Mouse (Mus musculus) intestine, embryonic 16.5 days (tissue): ENCODE data around the gene Parp8. TPM values are rescaled to one million over a fixed set of nuclear protein-coding genes. Genes with fewer than 3 reads are reported as not detected.

Source experiments
- ATAC-seq: fragments of 200-750 bp; cut with Nextera tagmentation; 2 replicates; pipeline ENCODE4 v1.8.0; 2017; ENCODE audit warnings: moderate TSS enrichment, moderate library complexity
- H3K27ac ChIP-seq: fragments of 300-500 bp; sonication (generic); 2 replicates; pipeline ENCODE4 v1.5.1; 2014; ENCODE audit warnings: mild to moderate bottlenecking, low read length
- H3K27me3 ChIP-seq: fragments of 300-500 bp; sonication (generic); replicated peaks from 2 replicates; pipeline ENCODE4 v1.6.1; 2014; ENCODE audit warnings: low read length, control low read depth, mixed read lengths; ENCODE audit not compliant: control insufficient read depth, insufficient read depth
- H3K36me3 ChIP-seq: fragments of 300-500 bp; sonication (generic); 2 replicates; pipeline ENCODE4 v1.6.1; 2014; ENCODE audit warnings: low read length, control low read depth; ENCODE audit not compliant: control insufficient read depth, insufficient read depth
- H3K4me1 ChIP-seq: fragments of 300-500 bp; sonication (generic); 2 replicates; pipeline ENCODE4 v1.6.1; 2014; ENCODE audit warnings: low read length, control low read depth, mixed read lengths; ENCODE audit not compliant: control insufficient read depth, insufficient read depth
- H3K4me2 ChIP-seq: fragments of 300-500 bp; sonication (generic); 2 replicates; pipeline ENCODE4 v1.6.1; 2014; ENCODE audit warnings: low read depth, low read length, control low read depth
- H3K4me3 ChIP-seq: fragments of 300-500 bp; sonication (generic); 2 replicates; pipeline ENCODE4 v1.5.1; 2014; ENCODE audit warnings: mild to moderate bottlenecking, low read length
- H3K9ac ChIP-seq: fragments of 300-500 bp; sonication (generic); 2 replicates; pipeline ENCODE4 v1.6.1; 2014; ENCODE audit warnings: low read depth, low read length
- H3K9me3 ChIP-seq: fragments of 300-500 bp; sonication (generic); 2 replicates; pipeline ENCODE4 v1.6.1; 2016; ENCODE audit warnings: low read length, control low read depth; ENCODE audit not compliant: control insufficient read depth
- WGBS: fragments of 180-500 bp; shearing (Covaris S2); extraction: QIAGEN DNeasy Blood & Tissue Kit; methylation state at CpG from one replicate; pipeline ENCODE4 v1.1.7; 2014; 5-methylcytosine and 5-hydroxymethylcytosine counted together
- polyA plus RNA-seq: library from polyadenylated mRNA; unstranded; fragments of >200 nt; fragmentation: Nextera tagmentation; extraction: Ambion mirVana; gene quantifications from 2 replicates; pipeline ENCODE4 v1.2.1, GENCODE M21; 2015

Gene Parp8
- polyA plus RNA-seq, 1 experiment from 2014 or later: 6.3 TPM

- H3K27ac ChIP-seq: no peak overlapping the region
- H3K27me3 ChIP-seq: no peaks in the 10 kb centered on the region
- 44% methylated on average over 4 of the region's 4 CpGs for WGBS
- no peaks in the 10 kb centered on the region for H3K4me1 ChIP-seq
- no peaks in the 10 kb centered on the region; the same call in 1 of the 2 replicates for H3K9me3 ChIP-seq
- ATAC-seq: no peak
- no peak overlapping the region for H3K4me3 ChIP-seq
- H3K4me2 ChIP-seq: no peak overlapping the region
- H3K36me3 ChIP-seq: no peaks in the 10 kb centered on the region
- H3K9ac ChIP-seq: no peak overlapping the region
These were observed 18.7 kb downstream of the Parp8 start for GRCm38 (mm10) chr13:117006638-117007037.

- H3K36me3 ChIP-seq: no peaks in the 10 kb centered on the region
- no peak overlapping the region for H3K4me3 ChIP-seq
- ATAC-seq: no peak
- H3K27ac ChIP-seq: no peak overlapping the region
- no peak overlapping the region for H3K9ac ChIP-seq
- no peak overlapping the region for H3K4me2 ChIP-seq
- 76% methylated on average over 3 of the region's 3 CpGs for WGBS
- no peaks in the 10 kb centered on the region for H3K4me1 ChIP-seq
- H3K27me3 ChIP-seq: no peaks in the 10 kb centered on the region
- H3K9me3 ChIP-seq: no peaks in the 10 kb centered on the region
These were observed 24.8 kb downstream of the Parp8 start for GRCm38 (mm10) chr13:117000493-117000892.

DNA sequence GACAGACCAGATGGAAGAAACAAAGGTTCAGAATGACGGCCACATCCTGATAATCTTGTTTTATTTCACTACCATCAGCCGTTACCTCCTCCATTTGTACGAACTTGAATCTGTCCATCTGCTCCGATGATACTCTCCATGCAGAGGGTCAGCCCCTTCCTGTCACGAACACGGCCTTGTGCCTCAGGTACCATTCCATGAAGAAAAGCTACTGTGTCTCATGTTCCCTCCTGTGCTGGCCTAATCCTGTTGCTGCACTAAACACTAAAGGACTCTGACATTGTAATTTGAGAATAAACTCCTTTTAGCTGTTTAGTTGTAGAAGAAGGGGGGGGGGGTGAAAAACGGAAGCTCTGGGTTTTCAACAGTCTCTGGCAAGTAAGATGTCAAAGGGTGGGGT is 33.8 kb downstream of the Parp8 start:
- ATAC-seq: no peak
- no peak overlapping the region for H3K9ac ChIP-seq

DNA sequence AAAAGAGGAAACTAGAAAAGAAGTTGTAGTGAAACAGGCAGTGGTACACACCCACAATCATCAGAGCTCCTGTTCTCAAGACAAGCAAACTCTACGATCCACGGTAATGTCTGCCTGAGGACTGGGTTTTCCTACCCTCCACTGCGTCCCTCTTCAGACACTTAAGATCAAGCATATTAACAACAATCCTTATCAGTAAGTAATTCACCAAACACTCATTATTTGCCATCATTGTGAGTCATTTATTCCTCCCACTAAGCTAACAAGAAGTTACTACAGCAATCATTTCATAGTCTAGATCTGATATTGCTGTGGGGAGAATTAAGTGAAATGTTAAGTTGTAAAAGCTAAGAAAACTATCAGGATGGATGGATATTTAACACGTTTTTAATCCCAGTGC is 35.0 kb downstream of the Parp8 start:
- Histone ChIP-seq H3K9me3 (no peaks in the 10 kb centered on the region), H3K36me3 (no peaks in the 10 kb centered on the region), H3K4me1 (no peaks in the 10 kb centered on the region), H3K4me3 (no peak overlapping the region), H3K4me2 (no peak overlapping the region), H3K27me3 (no peaks in the 10 kb centered on the region), H3K9ac (no peak overlapping the region), H3K27ac (no peak overlapping the region)
- no peak for ATAC-seq
- 66% methylated on average over 4 of the region's 4 CpGs for WGBS

More for the DNA sequence above, 33.8 kb downstream of the Parp8 start:
- whole genome bisulfite sequencing: 75% methylated on average over 7 of the region's 7 CpGs
- Histone ChIP-seq H3K4me2 (no peak overlapping the region), H3K4me3 (no peak overlapping the region), H3K27ac (no peak overlapping the region), H3K4me1 (no peaks in the 10 kb centered on the region), H3K9me3 (no peaks in the 10 kb centered on the region), H3K36me3 (no peaks in the 10 kb centered on the region), H3K27me3 (no peaks in the 10 kb centered on the region)

GRCm38 (mm10) chr13:116988706-116989105 is 36.6 kb downstream of the Parp8 start:
- Histone ChIP-seq H3K4me1 (no peaks in the 10 kb centered on the region), H3K9ac (no peak overlapping the region), H3K36me3 (no peaks in the 10 kb centered on the region), H3K27ac (no peak overlapping the region), H3K4me2 (no peak overlapping the region), H3K9me3 (no peaks in the 10 kb centered on the region), H3K4me3 (no peak overlapping the region), H3K27me3 (no peaks in the 10 kb centered on the region)
- ATAC-seq: no peak
- WGBS: 71% methylated on average over 2 of the region's 2 CpGs

DNA sequence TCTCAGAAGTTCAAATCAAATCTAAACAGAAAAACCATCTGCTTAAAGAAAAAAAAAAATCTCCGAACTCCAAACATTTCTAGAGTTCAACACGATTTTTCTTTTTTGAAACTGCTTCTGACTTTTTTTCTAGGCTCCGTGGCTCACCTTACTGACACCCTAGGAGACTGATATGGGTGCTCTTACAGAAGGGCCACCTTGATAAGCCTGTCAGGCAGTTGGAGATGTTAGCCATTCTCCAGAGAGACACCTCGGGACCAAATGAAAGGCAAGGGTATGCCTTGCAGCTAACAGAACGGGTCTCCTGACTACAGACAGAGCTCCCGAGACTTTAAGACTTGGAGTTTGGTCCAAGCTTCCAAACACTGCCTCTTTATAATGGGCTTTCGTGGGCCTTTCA is 37.1 kb downstream of the Parp8 start:
- Histone ChIP-seq H3K4me1 (no peaks in the 10 kb centered on the region), H3K36me3 (no peaks in the 10 kb centered on the region), H3K9me3 (no peaks in the 10 kb centered on the region), H3K4me3 (no peak overlapping the region), H3K9ac (no peak overlapping the region), H3K27ac (no peak overlapping the region), H3K27me3 (no peaks in the 10 kb centered on the region), H3K4me2 (no peak overlapping the region)
- 63% methylated on average over 7 of the region's 7 CpGs for WGBS
- ATAC-seq: no peak

- Histone ChIP-seq H3K27me3 (no peaks in the 10 kb centered on the region), H3K9me3 (no peaks in the 10 kb centered on the region), H3K4me1 (no peaks in the 10 kb centered on the region), H3K4me2 (no peak overlapping the region), H3K4me3 (no peak overlapping the region), H3K36me3 (no peaks in the 10 kb centered on the region), H3K9ac (no peak overlapping the region), H3K27ac (no peak overlapping the region)
- ATAC-seq: no peak
- WGBS: 66% methylated on average over 3 of the region's 3 CpGs
These were observed 38.1 kb downstream of the Parp8 start for GRCm38 (mm10) chr13:116987284-116987683.

DNA sequence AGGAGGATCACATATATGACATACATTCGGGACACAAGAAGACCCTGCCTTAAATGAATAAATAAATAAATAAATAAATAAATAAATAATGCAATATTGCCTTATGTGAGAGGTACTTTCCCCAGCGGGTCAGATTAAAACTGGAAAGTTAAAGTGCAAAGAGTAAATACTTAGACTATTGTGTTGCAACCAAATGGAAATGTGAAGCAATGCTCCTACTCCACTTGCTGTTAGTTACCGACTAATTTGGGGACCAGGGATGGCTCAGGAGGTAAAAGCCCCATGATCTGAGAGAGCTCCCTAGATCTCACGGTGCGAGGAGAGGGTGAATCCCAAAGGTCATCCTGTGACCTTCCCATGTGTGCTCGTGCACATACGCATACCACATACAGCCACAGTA is 38.7 kb downstream of the Parp8 start:
- Histone ChIP-seq H3K9ac (no peak overlapping the region), H3K4me3 (no peak overlapping the region), H3K27me3 (no peaks in the 10 kb centered on the region), H3K4me1 (no peaks in the 10 kb centered on the region), H3K27ac (no peak overlapping the region), H3K36me3 (no peaks in the 10 kb centered on the region), H3K4me2 (no peak overlapping the region), H3K9me3 (no peaks in the 10 kb centered on the region)
- 91% methylated on average over 7 of the region's 7 CpGs for WGBS
- no peak for ATAC-seq

DNA sequence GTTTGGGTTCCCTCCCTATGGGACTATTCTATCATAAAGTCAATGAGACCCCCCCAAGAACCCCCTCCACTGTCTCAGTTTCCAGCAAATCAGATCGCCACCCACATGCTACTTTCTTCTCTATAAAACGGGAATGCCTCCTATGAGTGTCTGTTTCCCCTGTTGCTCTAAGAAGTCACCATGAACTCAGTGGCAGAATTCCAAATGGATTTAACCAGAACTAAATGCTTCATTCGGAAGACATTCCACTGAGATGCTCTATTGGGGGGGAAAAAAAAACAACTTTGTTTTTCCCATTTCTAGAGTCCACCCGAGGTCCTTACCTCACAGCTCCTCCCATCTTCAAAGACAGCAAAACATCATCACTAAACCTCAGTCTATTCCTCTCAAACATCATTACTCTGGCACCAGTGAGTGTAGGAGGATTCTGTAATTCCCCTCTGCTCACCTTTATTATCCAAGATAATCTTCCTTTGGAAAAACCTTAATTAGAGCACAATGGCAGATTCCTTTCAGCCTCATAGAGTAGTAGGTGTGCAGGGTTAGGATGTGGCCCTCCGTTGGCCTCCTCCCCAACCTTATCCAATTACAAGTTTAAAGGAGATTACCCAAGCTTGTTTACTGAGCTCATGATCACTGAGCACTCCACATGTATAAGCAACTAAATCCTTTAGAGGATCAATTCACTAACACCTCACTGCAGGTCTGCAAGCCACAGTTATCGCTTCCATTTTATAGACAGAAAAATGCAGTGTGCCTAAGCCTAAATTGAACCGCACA is 51.1 kb downstream of the Parp8 start:
- no peaks in the 10 kb centered on the region for H3K36me3 ChIP-seq
- no peak for ATAC-seq
- no peaks in the 10 kb centered on the region for H3K4me1 ChIP-seq
- H3K4me3 ChIP-seq: no peak overlapping the region
- no peak overlapping the region for H3K27ac ChIP-seq
- no peaks in the 10 kb centered on the region for H3K27me3 ChIP-seq
- H3K9ac ChIP-seq: no peak overlapping the region
- no peaks in the 10 kb centered on the region for H3K9me3 ChIP-seq
- WGBS: 80% methylated on average over 7 of the region's 7 CpGs
- H3K4me2 ChIP-seq: no peak overlapping the region

DNA sequence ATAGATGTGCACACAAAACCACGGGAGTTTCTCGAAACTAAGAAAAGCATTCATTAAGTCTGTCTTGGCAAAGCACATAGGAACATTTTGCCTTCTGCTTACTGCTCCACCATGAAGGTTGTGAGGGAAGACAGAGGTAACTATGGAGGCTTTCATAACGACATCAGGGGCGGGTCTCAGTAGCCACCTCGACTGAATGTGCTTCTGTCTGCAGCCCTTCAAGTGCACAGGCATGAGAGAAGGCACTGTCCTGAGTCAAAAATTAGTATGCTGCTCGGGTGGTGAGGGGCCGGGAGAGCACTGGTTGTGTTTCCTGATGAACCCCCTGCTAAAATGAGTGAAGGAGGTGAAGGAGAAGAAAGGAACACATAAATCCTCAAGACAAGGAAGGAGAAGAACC is 51.8 kb downstream of the Parp8 start:
- H3K36me3 ChIP-seq: no peaks in the 10 kb centered on the region
- H3K4me2 ChIP-seq: no peak overlapping the region
- no peak for ATAC-seq
- WGBS: 74% methylated on average over 7 of the region's 7 CpGs
- no peak overlapping the region for H3K27ac ChIP-seq
- H3K9ac ChIP-seq: no peak overlapping the region
- no peaks in the 10 kb centered on the region for H3K9me3 ChIP-seq
- H3K27me3 ChIP-seq: no peaks in the 10 kb centered on the region
- no peak overlapping the region for H3K4me3 ChIP-seq
- no peaks in the 10 kb centered on the region for H3K4me1 ChIP-seq
